Comparison of ENCODE assay signal across 9 mouse cellular contexts in genomic region chr11:85640659-85641058, GRCm38 (mm10).
DNase-seq lines count a peak whose midpoint lies in the region; ATAC-seq and TF ChIP-seq lines count a peak whose summit lies in the region.
"Had no signal": no experiment of that assay in that cellular context is flagged by ENCODE, and none has a peak within 500 bp of the region (broad histone marks: within the 10 kb centered on the region; RNA-seq: fewer than 3 reads in every experiment).

No protein-coding gene starts in this region.

- DNase-seq in heart, postnatal 4 days, result no peak
- DNase-seq in MEL (ENCODE audit: low read depth, low spot score), result no peak
- peak; percentile 79 for DNase-seq in embryonic facial prominence, embryonic 14.5 days (ENCODE audit: low spot score)
- no peak for DNase-seq in limb, embryonic 11.5 days (ENCODE audit: low spot score)
- no peak for DNase-seq in cerebellum, postnatal 25 days

- no peak for TF ChIP-seq EP300 in MEL (IDR thresholded peaks at IDR 0.05; ENCODE audit: low read depth in 1 of 2, low read length in 2 of 2)

- H3K27me3 ChIP-seq in heart, embryonic 15.5 days, result no peaks in the 10 kb centered on the region
- no peaks in the 10 kb centered on the region for H3K27me3 ChIP-seq in MEL (ENCODE audit: control insufficient read depth in 1 of 2, insufficient read depth in 2 of 2, low read length in 2 of 2)
- no peaks in the 10 kb centered on the region for H3K27me3 ChIP-seq in embryonic facial prominence, embryonic 14.5 days (replicated peaks; ENCODE audit: control insufficient read depth, insufficient read depth, low read length)
- H3K27me3 ChIP-seq in limb, embryonic 11.5 days (ENCODE audit: control insufficient read depth, insufficient read depth, low read length), result no peaks in the 10 kb centered on the region

- H3K9me3 ChIP-seq in heart, embryonic 15.5 days (replicated peaks), result no peaks in the 10 kb centered on the region
- no peaks in the 10 kb centered on the region for H3K9me3 ChIP-seq in MEL (replicated peaks; ENCODE audit: insufficient read depth, low read length)
- no peaks in the 10 kb centered on the region for H3K9me3 ChIP-seq in embryonic facial prominence, embryonic 14.5 days (ENCODE audit: control insufficient read depth, low read length)
- no peaks in the 10 kb centered on the region for H3K9me3 ChIP-seq in limb, embryonic 11.5 days (ENCODE audit: control insufficient read depth, low read length)
- H3K9me3 ChIP-seq: G1E had no signal

- no peaks in the 10 kb centered on the region for H3K79me2 ChIP-seq in MEL (ENCODE audit: control insufficient read depth, insufficient read depth, low read length, poor library complexity)

- TF ChIP-seq RAD21 in MEL (IDR thresholded peaks at IDR 0.05; ENCODE audit: low read depth, low read length), result no peak

- WGBS in heart, embryonic 15.5 days, result 39% methylated on average over 5 of the region's 5 CpGs
- 21% methylated on average over 5 of the region's 5 CpGs for WGBS in embryonic facial prominence, embryonic 14.5 days
- 11% methylated on average over 5 of the region's 5 CpGs for WGBS in limb, embryonic 11.5 days

- peak overlapping the region; percentile 18; the same call in 1 of the 2 replicates for H3K4me2 ChIP-seq in heart, embryonic 15.5 days
- peak overlapping the region; percentile 52 for H3K4me2 ChIP-seq in embryonic facial prominence, embryonic 14.5 days (ENCODE audit: low read depth, low read length)
- peak overlapping the region; percentile 3; the same call in 1 of the 2 replicates for H3K4me2 ChIP-seq in limb, embryonic 11.5 days (ENCODE audit: low read depth, severe bottlenecking)

- no peak overlapping the region for H3K4me3 ChIP-seq in heart, embryonic 15.5 days
- H3K4me3 ChIP-seq in MEL (ENCODE audit: control insufficient read depth in 1 of 2, insufficient read depth in 1 of 2, low read depth in 2 of 2, low read length in 2 of 2), result no peak overlapping the region
- peak overlapping the region; percentile 19 for H3K4me3 ChIP-seq in embryonic facial prominence, embryonic 14.5 days (ENCODE audit: low read depth, low read length)
- H3K4me3 ChIP-seq in limb, embryonic 11.5 days (ENCODE audit: low read depth, low read length), result no peak overlapping the region

- TF ChIP-seq POLR2A in MEL (IDR thresholded peaks at IDR 0.05; ENCODE audit: control insufficient read depth in 1 of 2, insufficient read depth in 1 of 2, low read depth in 1 of 2, low read length in 2 of 2, poor library complexity in 1 of 2), result no peak

- no peak overlapping the region for H3K9ac ChIP-seq in heart, embryonic 15.5 days
- no peak overlapping the region for H3K9ac ChIP-seq in MEL (ENCODE audit: control insufficient read depth, low read depth, low read length, poor library complexity, severe bottlenecking)
- H3K9ac ChIP-seq in embryonic facial prominence, embryonic 14.5 days (ENCODE audit: low read depth, low read length), result peak overlapping the region; percentile 51
- no peak overlapping the region for H3K9ac ChIP-seq in limb, embryonic 11.5 days (ENCODE audit: low read length)

- H3K27ac ChIP-seq in heart, embryonic 15.5 days, result no peak overlapping the region
- peak overlapping the region; percentile 18; the same call in 1 of the 2 replicates for H3K27ac ChIP-seq in MEL (ENCODE audit: control insufficient read depth, low read depth, low read length)
- peak overlapping the region; percentile 48 for H3K27ac ChIP-seq in embryonic facial prominence, embryonic 14.5 days (replicated peaks; ENCODE audit: low read depth, low read length)
- H3K27ac ChIP-seq in limb, embryonic 11.5 days (replicated peaks; ENCODE audit: low read depth, low read length), result no peak overlapping the region

- H3K4me1 ChIP-seq in heart, embryonic 15.5 days (replicated peaks), result peaks cover 23% of the 10 kb centered on the region
- peaks cover 23 to 37% of the 10 kb centered on the region in 2 experiments for H3K4me1 ChIP-seq in MEL (ENCODE audit: control insufficient read depth in 1 of 2, insufficient read depth in 2 of 2, low read length in 2 of 2)
- H3K4me1 ChIP-seq in embryonic facial prominence, embryonic 14.5 days (ENCODE audit: control insufficient read depth, insufficient read depth, low read length), result peaks cover 40% of the 10 kb centered on the region
- H3K4me1 ChIP-seq in limb, embryonic 11.5 days (ENCODE audit: control insufficient read depth, insufficient read depth, low read length), result peaks cover 25% of the 10 kb centered on the region

- no peaks in the 10 kb centered on the region for H3K36me3 ChIP-seq in heart, embryonic 15.5 days
- peaks cover 0 to 34% of the 10 kb centered on the region in 2 experiments; a peak in 2 of 4 replicates for H3K36me3 ChIP-seq in MEL (ENCODE audit: control insufficient read depth in 1 of 2, insufficient read depth in 2 of 2, low read length in 2 of 2)
- H3K36me3 ChIP-seq in embryonic facial prominence, embryonic 14.5 days (ENCODE audit: control insufficient read depth, insufficient read depth, low read length), result no peaks in the 10 kb centered on the region
- H3K36me3 ChIP-seq in limb, embryonic 11.5 days (ENCODE audit: control insufficient read depth, insufficient read depth, low read length), result no peaks in the 10 kb centered on the region
- H3K36me3 ChIP-seq: G1E had no signal

- ATAC-seq in heart, embryonic 15.5 days (replicated peaks; ENCODE audit: insufficient number of reproducible peaks, insufficient read depth, low FRiP score, low read depth), result no peak; the same call in 1 of the 2 replicates
- peak; percentile 69 for ATAC-seq in embryonic facial prominence, embryonic 14.5 days (ENCODE audit: low read depth)
- ATAC-seq in limb, embryonic 11.5 days (ENCODE audit: insufficient number of reproducible peaks, low FRiP score, low TSS enrichment, low read depth), result no peak
- no peak for ATAC-seq in CD4-positive, CD25-positive, alpha-beta regulatory T cell, adult 4 months
- ATAC-seq in megakaryocyte-erythroid progenitor cell, adult 5-6 weeks (replicated peaks; ENCODE audit: low FRiP score, low TSS enrichment, poor library complexity, severe bottlenecking), result no peak

- no peak for TF ChIP-seq CTCF in MEL (IDR thresholded peaks at IDR 0.05 in 2 of 3, conservative IDR thresholded peaks at IDR 0.05 in 1 of 3; ENCODE audit: control insufficient read depth in 1 of 3, insufficient read depth in 1 of 3, low read depth in 2 of 3, low read length in 3 of 3, poor library complexity in 1 of 3, severe bottlenecking in 1 of 3)

TF ChIP-seq in MEL, 35 proteins besides CTCF, POLR2A, EP300 and RAD21:
- TF ChIP-seq GABPA (IDR thresholded peaks at IDR 0.05; ENCODE audit: low read depth, low read length), result no peak
- no peak for TF ChIP-seq E2F4 (IDR thresholded peaks at IDR 0.05; ENCODE audit: borderline replicate concordance, low read depth, low read length)
- TF ChIP-seq CHD2 (IDR thresholded peaks at IDR 0.05; ENCODE audit: low read length), result no peak

Comparison
In these comparisons a context has a peak if more than half of its experiments do, and no peak if none do; other contexts are left out.
1. H3K27ac ChIP-seq: peak in MEL (single experiment) and embryonic facial prominence, embryonic 14.5 days (single experiment); none in heart, embryonic 15.5 days (single experiment) and limb, embryonic 11.5 days (single experiment).
2. Peak in every context shown above with its lines, with median percentiles within 50 percentile points of each other: H3K4me2 ChIP-seq.